Mouse (Mus musculus): ENCODE measurements around the gene Lca5l. TPM values are rescaled to one million over a fixed set of nuclear protein-coding genes. Genes with fewer than 3 reads are reported as not detected.
A peak's percentile ranks its signal among the peaks of the same experiment; 100 is the strongest.

The Lca5l gene
- total and polyA plus RNA-seq, 3 experiments: 0.12 to 0.24 TPM; not detected in 1

DNA sequence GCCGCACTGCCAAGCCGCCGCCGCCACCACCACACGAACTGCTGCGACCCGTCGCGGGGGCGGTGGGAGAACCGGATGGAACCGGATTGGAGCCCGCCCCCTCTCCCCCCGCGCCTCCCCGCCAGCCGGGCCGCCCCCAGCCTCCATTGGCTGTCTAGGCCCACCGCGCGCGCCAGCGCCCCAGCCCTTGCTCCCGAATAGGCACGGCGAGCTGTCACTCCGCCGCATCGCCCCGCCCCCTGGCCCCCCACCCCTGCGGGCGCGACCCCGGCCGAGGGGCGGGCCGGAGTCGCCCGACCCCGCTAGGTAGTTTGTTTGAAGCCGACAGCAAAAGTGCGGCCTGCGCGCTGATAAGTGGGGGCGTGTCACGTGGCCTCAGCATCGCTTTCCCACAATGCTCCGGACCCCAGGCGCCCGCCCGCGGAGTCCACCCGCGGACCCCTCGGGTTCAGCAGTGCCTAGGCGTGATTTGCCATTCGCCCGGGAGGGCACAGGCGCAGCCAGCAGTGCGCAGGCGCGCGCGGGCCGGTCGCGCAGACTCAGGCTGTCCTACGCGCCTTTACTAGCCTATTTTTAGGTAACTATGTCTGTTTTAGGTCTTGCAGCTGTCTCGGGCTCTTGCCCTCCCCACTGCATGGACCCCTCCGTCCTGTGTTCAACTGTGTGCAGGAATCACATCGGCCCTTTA lies 64.3 kb downstream of the Lca5l start, which contains the start of gene Hmgn1:
Hmgn1 (minus strand) TSS at position 73 of the 688 bp plus-strand sequence.
- Histone ChIP-seq H3K9ac (ENCODE audit: control insufficient read depth, low read depth, low read length, poor library complexity, severe bottlenecking) (peak within 1 kb of the TSS; percentile 89), H3K27me3 (ENCODE audit: control insufficient read depth in 1 of 2, insufficient read depth in 2 of 2, low read length in 2 of 2) (no peaks in the 10 kb centered on the region), H3K36me3 (ENCODE audit: control insufficient read depth in 1 of 2, insufficient read depth in 2 of 2, low read length in 2 of 2) (peaks cover 12 to 13% of the 10 kb centered on the region in 2 experiments), H3K79me2 (ENCODE audit: control insufficient read depth, insufficient read depth, low read length, poor library complexity) (peaks cover 14% of the 10 kb centered on the region), H3K4me3 (ENCODE audit: control insufficient read depth in 1 of 2, insufficient read depth in 1 of 2, low read depth in 2 of 2, low read length in 2 of 2) (peak within 1 kb of the TSS; percentile 88 to 97), H3K27ac (ENCODE audit: control insufficient read depth, low read depth, low read length) (peak within 1 kb of the TSS; percentile 68), H3K4me1 (ENCODE audit: control insufficient read depth in 1 of 2, insufficient read depth in 2 of 2, low read length in 2 of 2) (peaks cover 0 to 4% of the 10 kb centered on the region in 2 experiments; a peak in 3 of 4 replicates), H3K9me3 (replicated peaks; ENCODE audit: insufficient read depth, low read length) (no peaks in the 10 kb centered on the region)
- DNase-seq (ENCODE audit: low read depth, low spot score): peak; percentile 97
- TF ChIP-seq USF2 (IDR thresholded peaks at IDR 0.05; ENCODE audit: borderline replicate concordance in 1 of 2, insufficient read depth in 1 of 2, low read depth in 1 of 2, low read length in 2 of 2) (peak; percentile 50 to 84), ZNF384 (IDR thresholded peaks at IDR 0.05; ENCODE audit: low read depth, low read length) (no peak), CHD1 (IDR thresholded peaks at IDR 0.05; ENCODE audit: low read depth, low read length) (no peak), TAL1 (IDR thresholded peaks at IDR 0.05; ENCODE audit: low read length) (no peak), MAFK (IDR thresholded peaks at IDR 0.05; ENCODE audit: borderline replicate concordance, low read depth, low read length) (no peak), MYB (IDR thresholded peaks at IDR 0.05; ENCODE audit: low read depth, low read length) (no peak), JUND (IDR thresholded peaks at IDR 0.05; ENCODE audit: low read depth, low read length) (no peak), E2F4 (IDR thresholded peaks at IDR 0.05; ENCODE audit: borderline replicate concordance, low read depth, low read length) (no peak), UBTF (IDR thresholded peaks at IDR 0.05; ENCODE audit: borderline replicate concordance, insufficient read depth, low read depth, low read length) (no peak), MYC (IDR thresholded peaks at IDR 0.05; ENCODE audit: low read depth, low read length) (no peak), GATA1 (IDR thresholded peaks at IDR 0.05; ENCODE audit: low read depth, low read length) (no peak), POLR2AphosphoS2 (IDR thresholded peaks at IDR 0.05; ENCODE audit: low read length) (peak; percentile 61; the same call in 1 of the 2 replicates), NRF1 (IDR thresholded peaks at IDR 0.05; ENCODE audit: insufficient read depth, low read depth, low read length, poor library complexity, severe bottlenecking) (peak; percentile 97), GABPA (IDR thresholded peaks at IDR 0.05; ENCODE audit: low read depth, low read length) (no peak), ZC3H11A (IDR thresholded peaks at IDR 0.05; ENCODE audit: low read depth, low read length) (no peak), RCOR1 (IDR thresholded peaks at IDR 0.05; ENCODE audit: low read depth, low read length) (peak; percentile 67), POLR2AphosphoS5 (IDR thresholded peaks at IDR 0.05; ENCODE audit: borderline replicate concordance, low read depth, low read length) (no peak), BHLHE40 (IDR thresholded peaks at IDR 0.05; ENCODE audit: borderline replicate concordance, low read depth, low read length) (no peak), ZMIZ1 (IDR thresholded peaks at IDR 0.05; ENCODE audit: low read depth, low read length) (peak; percentile 46; the same call in 1 of the 2 replicates), ETS1 (IDR thresholded peaks at IDR 0.05; ENCODE audit: low read depth, low read length) (no peak), RAD21 (IDR thresholded peaks at IDR 0.05; ENCODE audit: low read depth, low read length) (no peak), TCF12 (IDR thresholded peaks at IDR 0.05; ENCODE audit: low read depth, low read length) (no peak; the same call in 1 of the 2 replicates), MEF2A (IDR thresholded peaks at IDR 0.05; ENCODE audit: extremely low read depth, insufficient replicate concordance, low read depth, low read length, poor library complexity, severe bottlenecking) (no peak), NELFE (IDR thresholded peaks at IDR 0.05; ENCODE audit: low read depth, low read length) (peak; percentile 75), ZKSCAN1 (IDR thresholded peaks at IDR 0.05; ENCODE audit: low read depth, low read length) (no peak), CTCF (IDR thresholded peaks at IDR 0.05 in 2 of 3, conservative IDR thresholded peaks at IDR 0.05 in 1 of 3; ENCODE audit: control insufficient read depth in 1 of 3, insufficient read depth in 1 of 3, low read depth in 2 of 3, low read length in 3 of 3, poor library complexity in 1 of 3, severe bottlenecking in 1 of 3) (no peak), POLR2A (IDR thresholded peaks at IDR 0.05; ENCODE audit: control insufficient read depth in 1 of 2, insufficient read depth in 1 of 2, low read depth in 1 of 2, low read length in 2 of 2, poor library complexity in 1 of 2) (peak; percentile 73 to 76), SMC3 (IDR thresholded peaks at IDR 0.05; ENCODE audit: low read depth, low read length) (no peak), ELF1 (IDR thresholded peaks at IDR 0.05; ENCODE audit: low read depth, low read length) (no peak), MXI1 (IDR thresholded peaks at IDR 0.05; ENCODE audit: low read depth, low read length) (peak; percentile 70), MAZ (IDR thresholded peaks at IDR 0.05; ENCODE audit: low read depth, low read length) (no peak; the same call in 1 of the 2 replicates), HCFC1 (IDR thresholded peaks at IDR 0.05; ENCODE audit: low read depth, low read length) (peak; percentile 82), USF1 (IDR thresholded peaks at IDR 0.05; ENCODE audit: low read depth, low read length) (peak; percentile 98), SIN3A (IDR thresholded peaks at IDR 0.05; ENCODE audit: low read length) (peak; percentile 71), MAX (IDR thresholded peaks at IDR 0.05; ENCODE audit: low read length) (peak; percentile 93), CHD2 (IDR thresholded peaks at IDR 0.05; ENCODE audit: low read length) (no peak)
